Mouse (Mus musculus): ENCODE results near the gene Cmtm7.

The Cmtm7 gene

GRCm38 (mm10) chr9:114781526-114782212, at the start of gene Cmtm7:
Gene Cmtm7, minus strand, starts transcription at chr9:114781856.
- peak; percentile 62 for ATAC-seq (ENCODE audit: insufficient number of reproducible peaks, low FRiP score, low TSS enrichment)

GRCm38 (mm10) chr9:114830351-114830750, 48.7 kb upstream of the Cmtm7 start:
- ATAC-seq (ENCODE audit: insufficient number of reproducible peaks, low FRiP score, low TSS enrichment): no peak

GRCm38 (mm10) chr9:114829669-114830068, 48.0 kb upstream of the Cmtm7 start:
- no peak for ATAC-seq (ENCODE audit: insufficient number of reproducible peaks, low FRiP score, low TSS enrichment)

- ATAC-seq (ENCODE audit: insufficient number of reproducible peaks, low FRiP score, low TSS enrichment): no peak
Measured at GRCm38 (mm10) chr9:114828377-114828776, 46.7 kb upstream of the Cmtm7 start.

DNA sequence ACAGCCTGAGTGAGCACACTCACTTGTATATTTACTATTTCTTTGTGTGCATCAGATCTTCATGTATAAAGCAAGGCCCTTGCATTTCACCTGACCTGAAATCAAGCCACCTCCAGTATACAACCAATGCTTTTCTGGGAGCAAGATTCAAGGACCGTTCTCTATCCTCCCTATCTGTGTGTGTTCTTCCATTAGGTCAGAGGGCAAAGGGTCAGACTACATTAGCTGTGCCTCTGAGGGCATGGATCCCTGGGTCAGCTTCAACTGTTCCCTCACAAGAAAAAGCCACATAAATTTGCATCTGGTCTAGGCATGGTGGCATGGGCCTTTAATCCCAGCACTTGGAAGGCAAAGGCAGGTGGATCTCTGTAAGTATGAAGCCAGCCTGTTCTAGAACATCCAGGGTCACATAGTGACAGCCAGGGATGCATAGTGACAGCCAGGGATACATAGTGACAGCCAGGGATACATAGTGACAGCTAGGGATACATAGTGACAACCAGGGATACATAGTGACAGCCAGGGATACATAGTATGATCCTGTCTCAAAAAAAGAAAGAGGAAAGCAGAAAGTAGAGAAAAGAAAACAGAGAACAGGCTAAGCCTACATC, 45.7 kb upstream of the Cmtm7 start:
- ATAC-seq (ENCODE audit: insufficient number of reproducible peaks, low FRiP score, low TSS enrichment): no peak

DNA sequence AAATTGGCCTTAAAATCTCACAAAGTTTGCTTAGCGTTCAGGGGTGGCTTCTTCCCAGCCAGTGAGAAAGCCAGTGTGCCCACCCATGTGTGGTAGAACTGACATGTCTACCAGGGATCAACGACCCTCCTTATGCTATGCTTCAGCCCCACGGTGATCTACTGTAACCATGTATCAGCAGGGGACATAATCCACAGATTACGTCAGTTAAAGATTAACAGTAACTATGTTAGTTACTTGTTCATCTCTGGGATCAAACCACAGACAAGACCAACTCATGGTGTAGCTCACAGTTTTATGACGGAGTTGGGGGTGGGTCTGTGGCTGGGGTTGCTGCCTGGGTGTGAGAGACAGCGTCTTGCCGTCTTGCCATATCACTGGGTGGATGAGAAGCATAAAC, 42.5 kb upstream of the Cmtm7 start:
- ATAC-seq (ENCODE audit: insufficient number of reproducible peaks, low FRiP score, low TSS enrichment): no peak

DNA sequence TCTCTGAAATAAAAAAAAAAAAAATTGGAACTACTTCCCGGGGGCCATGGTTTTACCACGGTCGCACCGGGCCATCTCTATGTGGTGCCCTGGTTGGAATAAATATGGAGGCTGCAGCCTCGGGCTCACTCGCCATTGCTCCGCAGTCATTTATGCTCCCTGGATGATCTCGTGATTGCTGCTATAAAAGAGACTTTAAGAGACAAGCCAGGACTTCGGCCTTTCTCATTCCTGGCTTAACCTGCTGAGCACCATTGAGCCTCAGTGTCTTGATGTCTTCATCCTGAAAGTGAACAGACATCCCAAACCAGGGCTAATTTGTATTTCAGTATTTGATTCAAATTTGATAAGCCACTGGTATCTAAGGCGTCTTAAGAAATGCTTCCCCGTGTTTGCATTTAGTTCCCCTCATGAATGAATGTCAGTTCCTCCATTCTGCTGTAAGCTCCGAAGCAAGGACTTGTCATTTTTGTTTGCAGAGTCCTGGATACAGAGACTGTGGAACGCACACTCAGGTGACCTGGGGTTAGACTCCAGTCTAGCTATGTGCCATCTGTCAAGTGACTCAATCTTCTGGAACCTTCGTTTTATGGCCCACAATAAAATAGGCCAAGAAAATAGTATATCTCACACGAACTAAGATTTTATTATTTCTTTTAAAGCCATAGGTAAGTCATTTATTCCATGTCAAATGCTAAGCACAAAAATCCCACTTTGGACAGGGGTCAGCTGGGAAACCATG, 40.1 kb upstream of the Cmtm7 start:
- no peak for ATAC-seq (ENCODE audit: insufficient number of reproducible peaks, low FRiP score, low TSS enrichment)

GRCm38 (mm10) chr9:114818918-114819317, 37.3 kb upstream of the Cmtm7 start:
- no peak for ATAC-seq (ENCODE audit: insufficient number of reproducible peaks, low FRiP score, low TSS enrichment)

GRCm38 (mm10) chr9:114817012-114817411, 35.4 kb upstream of the Cmtm7 start:
- no peak for ATAC-seq (ENCODE audit: insufficient number of reproducible peaks, low FRiP score, low TSS enrichment)

DNA sequence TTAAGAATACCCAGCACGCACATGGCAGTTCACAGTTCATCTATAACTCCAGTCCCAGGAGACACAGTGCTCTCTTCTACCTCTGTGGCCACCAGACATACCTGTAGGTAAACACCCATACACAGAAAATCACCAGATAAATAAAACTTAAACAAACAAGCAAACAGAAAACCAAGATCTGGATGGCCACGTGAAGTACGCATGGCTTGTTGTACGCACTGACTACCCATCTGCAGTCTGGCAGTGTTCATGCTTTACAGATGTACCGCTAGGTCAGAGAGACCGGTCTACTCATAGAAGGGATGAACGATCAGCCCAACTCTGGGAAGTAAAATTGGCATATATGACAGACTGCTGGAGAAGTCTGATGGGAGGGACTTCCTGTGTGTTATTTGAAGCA, 34.5 kb upstream of the Cmtm7 start:
- no peak for ATAC-seq (ENCODE audit: insufficient number of reproducible peaks, low FRiP score, low TSS enrichment)

- no peak for ATAC-seq (ENCODE audit: insufficient number of reproducible peaks, low FRiP score, low TSS enrichment)
Measured at GRCm38 (mm10) chr9:114815315-114815714, 33.7 kb upstream of the Cmtm7 start.

GRCm38 (mm10) chr9:114812001-114812400, 30.3 kb upstream of the Cmtm7 start:
- ATAC-seq (ENCODE audit: insufficient number of reproducible peaks, low FRiP score, low TSS enrichment): no peak

DNA sequence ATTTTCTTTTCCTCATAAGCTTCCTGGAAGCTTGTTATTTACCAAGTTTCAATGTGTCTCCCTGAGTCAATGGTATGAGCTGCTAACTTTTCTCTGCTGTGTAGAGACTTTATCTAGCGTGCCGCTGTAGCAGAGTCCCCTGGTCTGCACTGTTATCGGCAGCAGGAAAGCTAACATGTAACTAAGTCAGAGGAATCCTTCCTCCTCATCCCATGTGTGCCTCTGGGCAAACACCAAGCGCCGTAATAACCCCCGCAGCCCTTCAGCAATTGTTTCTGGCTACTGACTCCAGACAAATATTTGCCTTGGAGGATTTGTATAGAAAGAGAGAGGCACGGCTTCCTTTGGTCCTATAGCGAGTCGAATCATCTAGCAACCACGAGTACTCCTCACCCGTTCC, 29.2 kb upstream of the Cmtm7 start:
- ATAC-seq (ENCODE audit: insufficient number of reproducible peaks, low FRiP score, low TSS enrichment): no peak

GRCm38 (mm10) chr9:114808671-114809070, 27.0 kb upstream of the Cmtm7 start:
- no peak for ATAC-seq (ENCODE audit: insufficient number of reproducible peaks, low FRiP score, low TSS enrichment)

DNA sequence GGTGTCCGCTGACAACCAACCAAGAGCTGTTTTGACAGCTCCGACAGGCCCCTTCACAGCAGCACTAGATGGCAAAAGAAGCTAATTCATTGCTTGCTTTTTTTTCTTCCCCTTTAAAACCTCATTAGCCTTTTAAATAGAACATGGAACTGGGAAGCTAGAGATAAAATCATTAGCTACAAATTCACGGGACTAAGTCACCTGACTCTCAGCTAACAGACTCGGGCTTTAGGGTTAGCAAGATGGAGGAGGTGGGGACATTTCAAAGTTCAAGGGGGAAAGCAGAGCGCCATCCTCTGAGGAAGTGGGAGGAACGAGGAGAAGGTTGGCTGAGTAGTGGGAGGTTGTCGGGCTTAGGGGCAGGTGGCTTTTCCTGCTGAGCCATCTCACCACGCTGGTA, 25.6 kb upstream of the Cmtm7 start:
- no peak for ATAC-seq (ENCODE audit: insufficient number of reproducible peaks, low FRiP score, low TSS enrichment)

GRCm38 (mm10) chr9:114805151-114805671, 23.6 kb upstream of the Cmtm7 start:
- no peak for ATAC-seq (ENCODE audit: insufficient number of reproducible peaks, low FRiP score, low TSS enrichment)

DNA sequence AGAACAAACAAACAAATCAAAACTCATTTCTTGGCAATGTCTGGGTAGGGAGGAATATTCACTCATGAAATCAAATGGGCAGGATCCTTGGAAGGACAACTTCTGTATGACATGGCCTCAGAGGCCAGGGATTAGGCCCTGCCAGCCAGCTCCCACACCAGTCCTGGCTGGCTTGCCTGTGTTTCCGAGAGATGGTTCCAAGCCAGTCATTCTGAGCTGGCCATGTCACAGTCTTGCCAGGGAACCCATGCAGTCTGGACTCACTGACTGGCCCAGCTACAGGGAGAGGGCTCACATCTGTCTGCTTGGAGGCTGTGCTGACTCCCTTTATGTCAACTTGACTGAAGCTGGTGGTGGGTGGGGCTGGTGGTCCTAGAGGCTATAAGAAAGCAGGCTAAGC, 20.5 kb upstream of the Cmtm7 start:
- no peak for ATAC-seq (ENCODE audit: insufficient number of reproducible peaks, low FRiP score, low TSS enrichment)

GRCm38 (mm10) chr9:114801301-114801700, 19.6 kb upstream of the Cmtm7 start:
- no peak for ATAC-seq (ENCODE audit: insufficient number of reproducible peaks, low FRiP score, low TSS enrichment)

- no peak for ATAC-seq (ENCODE audit: insufficient number of reproducible peaks, low FRiP score, low TSS enrichment)
Measured at GRCm38 (mm10) chr9:114799498-114800107, 17.9 kb upstream of the Cmtm7 start.

GRCm38 (mm10) chr9:114798845-114799244, 17.2 kb upstream of the Cmtm7 start:
- no peak for ATAC-seq (ENCODE audit: insufficient number of reproducible peaks, low FRiP score, low TSS enrichment)
